Mouse (Mus musculus) kidney, postnatal 10 days (tissue): Measurements from ENCODE around the gene Reln.

Experiments
- DNase-seq: peaks from one replicate; pipeline ENCODE4 v3.0.0; 2021; ENCODE audit warnings: mixed read lengths

Gene Reln

DNA sequence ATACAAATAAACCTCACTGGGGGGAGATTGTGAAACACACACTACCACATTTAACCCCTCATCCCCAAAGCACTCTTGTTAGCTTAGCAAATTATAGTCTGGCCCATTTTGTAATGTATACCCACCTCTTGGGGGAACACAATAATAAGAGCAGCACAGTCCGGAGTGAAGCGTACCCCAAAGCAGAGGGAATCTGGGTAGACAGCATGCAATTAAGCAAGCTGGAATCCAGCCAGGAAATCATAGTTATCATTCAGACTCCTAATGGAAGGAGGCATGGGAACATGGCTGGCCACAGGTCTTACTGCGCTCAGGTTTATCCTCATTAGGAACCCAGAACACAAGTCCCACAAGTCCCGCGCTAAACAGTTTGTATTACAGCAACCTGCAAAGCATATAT, 249.5 kb downstream of the Reln start:
- DNase-seq, result no peak

DNA sequence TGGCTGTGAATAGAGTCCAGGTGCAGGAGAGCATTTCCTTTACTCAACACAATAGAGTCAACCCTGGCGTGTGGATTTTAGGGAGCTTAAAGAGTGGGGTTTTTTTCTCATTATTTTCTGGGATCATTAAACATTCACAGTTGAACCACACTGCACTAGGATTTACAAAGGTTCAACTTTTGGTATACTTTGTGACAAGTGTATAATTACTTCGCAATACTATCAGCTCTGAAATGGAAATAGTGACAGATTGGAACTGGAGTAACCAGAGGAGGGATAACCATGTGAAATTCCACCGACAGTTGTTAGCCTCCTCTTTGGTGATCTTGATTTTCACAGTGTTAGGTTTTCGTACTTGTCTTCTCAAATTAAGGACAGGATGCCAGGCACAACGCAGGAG, 250.5 kb downstream of the Reln start:
- no peak for DNase-seq

GRCm38 (mm10) chr5:22093157-22093865, 251.2 kb downstream of the Reln start:
- no peak for DNase-seq

DNA sequence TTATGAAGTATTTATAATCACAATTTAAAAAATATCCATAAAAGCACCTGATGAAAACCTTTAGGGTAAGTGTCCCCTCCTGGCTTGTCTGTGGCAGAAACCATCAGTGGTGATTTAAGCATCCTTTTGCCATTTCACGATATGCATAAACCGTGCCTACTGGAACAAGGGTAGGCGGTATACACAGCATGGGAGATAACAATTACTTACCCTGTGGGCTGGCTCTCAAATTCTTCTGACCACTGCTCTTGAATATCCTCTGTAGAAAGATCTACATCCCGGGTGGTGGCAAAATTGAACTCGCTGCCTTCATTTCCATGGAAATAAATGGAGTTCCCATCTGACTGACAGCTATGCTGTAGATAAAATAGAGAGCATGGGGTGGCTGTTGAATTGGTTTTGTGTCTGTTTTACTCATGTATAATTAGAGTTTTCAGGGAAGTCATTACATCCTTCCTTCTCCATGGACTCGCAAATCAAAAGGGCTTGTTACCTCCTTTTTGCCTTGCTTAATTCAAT, 264.0 kb downstream of the Reln start:
- DNase-seq, result no peak

DNA sequence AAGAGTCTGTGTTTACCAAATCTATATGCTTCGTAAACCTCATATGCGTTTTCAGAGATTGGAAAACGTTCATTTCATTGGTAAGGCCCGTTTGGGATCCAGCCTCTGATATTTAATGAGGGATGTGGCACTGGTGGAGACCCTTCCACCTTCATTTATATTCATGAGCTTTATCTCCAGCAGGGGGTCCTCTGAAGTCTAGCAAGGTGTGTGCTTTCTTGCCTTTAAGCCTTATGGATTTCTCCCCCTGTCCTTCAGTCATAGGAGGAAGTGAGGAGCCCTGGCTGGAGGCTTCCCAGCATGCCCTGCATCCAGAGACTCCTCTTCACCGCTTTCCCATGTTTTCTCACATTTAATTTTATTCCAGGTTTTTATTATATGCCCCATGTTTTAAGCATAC, 269.5 kb downstream of the Reln start:
- no peak for DNase-seq

DNA sequence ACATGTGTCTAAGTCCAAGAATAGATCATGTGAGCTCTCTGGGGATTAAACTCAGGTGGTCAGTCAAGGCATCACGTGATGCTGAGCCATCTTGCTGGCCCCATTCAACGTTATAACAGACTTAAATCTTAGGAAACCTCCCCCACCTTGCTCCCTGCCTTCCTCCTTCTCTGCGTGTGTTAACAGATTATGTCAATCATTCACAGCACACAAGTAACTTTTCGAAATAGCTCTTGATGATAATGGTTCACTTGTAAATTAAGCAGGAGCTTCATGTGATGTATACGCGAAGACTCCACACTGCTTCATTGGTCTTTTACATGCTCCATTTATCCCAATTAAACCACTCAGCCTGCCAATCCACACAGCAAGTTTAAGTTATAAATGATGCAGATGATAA, 271.9 kb downstream of the Reln start:
- no peak for DNase-seq

DNA sequence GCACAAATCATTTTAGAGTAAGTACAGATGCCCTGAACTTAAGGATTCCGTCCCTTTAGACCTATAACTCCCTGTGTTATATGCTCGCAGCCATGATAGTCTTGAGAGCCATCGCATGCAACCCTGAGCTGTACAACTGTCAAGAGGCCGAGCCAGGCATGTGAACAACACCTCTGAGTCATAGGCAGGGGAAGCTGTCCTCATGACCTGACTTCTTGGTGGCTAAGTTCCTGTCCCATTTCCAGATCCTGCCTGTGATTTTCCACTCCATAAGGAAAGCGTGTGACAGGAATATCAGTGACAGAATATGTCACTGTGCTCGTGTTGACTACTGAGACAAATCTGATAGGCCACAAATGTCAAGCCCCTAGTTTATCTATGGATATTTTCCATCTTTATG, 285.3 kb downstream of the Reln start:
- DNase-seq, result no peak

DNA sequence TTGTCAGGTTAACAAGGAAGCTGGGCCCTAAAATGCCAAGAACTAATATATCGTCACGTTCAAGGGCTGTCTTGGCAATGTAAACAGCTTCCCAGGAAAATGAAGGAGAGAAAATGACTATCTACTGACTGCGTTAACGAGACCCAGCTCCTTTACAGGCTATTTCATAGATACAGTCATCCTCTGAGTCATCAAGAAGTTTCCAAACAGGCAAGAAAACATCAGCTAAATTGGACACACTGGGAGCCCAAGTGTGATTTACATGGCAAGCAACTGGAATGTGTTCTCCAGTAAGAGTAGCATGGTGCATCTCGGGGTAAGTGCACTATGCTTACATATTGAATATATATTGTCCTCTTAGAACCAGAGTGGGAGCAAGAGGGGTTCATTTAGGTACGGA, 302.7 kb downstream of the Reln start:
- DNase-seq, result no peak

DNA sequence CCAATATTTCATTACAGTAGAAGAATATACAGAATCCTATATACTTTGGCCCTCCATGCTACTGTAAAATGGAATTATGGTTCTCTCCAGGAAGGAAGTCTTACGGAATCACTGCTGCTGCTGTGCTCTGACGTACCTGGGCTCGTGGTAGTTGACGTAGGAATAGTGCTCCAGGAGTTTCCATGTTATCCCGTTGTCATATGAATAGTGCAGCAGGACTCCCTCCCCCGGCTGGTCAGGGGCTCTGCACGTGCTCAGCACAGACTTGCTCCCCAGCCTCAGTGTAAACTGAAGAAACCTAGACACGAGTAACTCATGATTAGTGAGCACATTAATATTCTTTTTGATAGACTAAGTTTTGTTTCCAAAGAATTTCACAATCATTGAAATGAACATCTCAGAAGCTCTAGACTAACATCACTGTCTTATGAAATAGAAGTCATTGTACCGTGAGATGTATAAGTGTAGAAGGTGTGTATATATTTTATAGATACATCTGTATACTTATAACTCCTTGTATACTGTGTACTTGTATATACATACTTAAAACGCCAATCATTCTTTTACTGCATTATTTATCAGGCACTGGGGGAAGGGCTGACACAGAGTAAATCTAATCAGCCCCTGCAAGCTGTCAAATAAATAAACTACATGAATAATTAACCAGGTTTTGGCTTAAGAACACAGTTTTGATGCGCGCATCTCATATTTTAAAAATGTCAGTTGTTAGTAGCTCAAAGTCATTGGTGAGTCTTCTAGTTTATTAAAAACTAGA, 304.9 kb downstream of the Reln start:
- no peak for DNase-seq

DNA sequence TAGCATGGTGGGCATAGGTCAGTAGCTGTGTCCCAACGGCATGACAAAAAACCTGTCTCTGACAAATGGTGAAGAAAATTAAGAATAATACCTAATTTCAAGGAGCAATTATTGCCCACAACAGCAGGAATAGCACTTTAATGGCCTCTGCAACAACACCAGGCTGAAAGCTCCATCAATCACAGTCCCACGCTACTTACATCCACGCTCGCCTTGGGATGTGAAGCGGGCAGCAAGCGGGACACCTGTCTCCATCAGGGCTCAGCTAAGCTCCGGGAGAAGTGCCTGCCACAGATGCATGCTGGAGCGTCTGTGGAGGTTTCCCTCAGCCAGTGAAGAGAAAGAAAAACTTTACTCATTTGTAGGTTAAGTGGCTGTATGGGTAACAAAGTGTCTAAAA, 309.3 kb downstream of the Reln start:
- no peak for DNase-seq

GRCm38 (mm10) chr5:22033039-22033438, 311.5 kb downstream of the Reln start:
- DNase-seq, result no peak

- DNase-seq, result no peak
Measured at GRCm38 (mm10) chr5:22031653-22032052, 312.8 kb downstream of the Reln start.

- no peak for DNase-seq
Measured at GRCm38 (mm10) chr5:22028379-22028778, 316.1 kb downstream of the Reln start.

DNA sequence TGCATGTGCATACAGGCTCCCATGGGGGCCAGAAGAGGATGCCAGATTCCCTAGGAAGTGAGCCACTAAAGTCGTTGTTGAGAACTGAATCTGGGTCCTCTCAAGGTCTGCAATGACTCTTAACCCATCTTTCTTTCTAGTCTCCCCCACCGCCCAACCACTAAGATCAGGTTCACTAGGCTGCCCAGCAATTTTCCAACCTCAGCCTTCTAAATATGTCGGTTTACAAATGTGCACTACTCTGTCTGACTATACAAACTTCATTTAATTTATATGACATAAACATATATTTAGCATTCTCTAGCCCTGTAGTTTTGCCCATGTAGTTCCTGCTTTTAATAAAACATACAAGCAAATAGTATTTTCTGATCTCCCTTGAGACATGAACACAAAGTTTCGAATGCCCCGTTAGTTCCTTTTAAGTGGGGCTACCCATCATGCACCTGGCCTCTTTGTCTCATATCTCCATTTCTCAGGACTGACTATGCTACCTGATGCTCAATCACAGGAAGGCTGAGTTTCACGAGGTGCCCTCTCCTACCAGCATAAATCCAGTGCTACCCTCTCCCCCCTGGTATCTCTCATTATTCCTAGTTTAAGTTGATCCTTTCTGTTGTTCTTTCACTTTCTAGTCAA, 317.1 kb downstream of the Reln start:
- no peak for DNase-seq

- peak; percentile 19 for DNase-seq
Measured at GRCm38 (mm10) chr5:22025746-22026145, 318.8 kb downstream of the Reln start.

DNA sequence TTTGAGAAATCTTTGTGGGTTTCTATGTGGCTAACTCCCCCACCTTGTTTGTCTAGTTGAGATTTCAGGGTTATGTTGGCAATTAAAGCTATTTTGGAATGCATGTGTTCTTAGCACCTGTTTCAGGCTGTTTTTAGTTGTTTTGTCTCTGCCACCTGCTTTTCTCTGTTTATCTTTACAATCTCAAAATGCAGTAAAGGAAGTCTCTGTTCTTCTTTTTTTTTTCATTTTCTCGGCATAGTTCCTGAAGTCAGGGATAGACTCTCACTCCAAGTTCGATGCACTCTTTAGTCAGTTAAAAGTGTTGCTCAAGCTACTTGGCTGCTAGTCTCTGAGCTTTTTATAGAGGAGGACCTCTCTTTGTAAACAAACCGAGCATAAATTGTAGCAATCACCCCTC, 320.4 kb downstream of the Reln start:
- no peak for DNase-seq

DNA sequence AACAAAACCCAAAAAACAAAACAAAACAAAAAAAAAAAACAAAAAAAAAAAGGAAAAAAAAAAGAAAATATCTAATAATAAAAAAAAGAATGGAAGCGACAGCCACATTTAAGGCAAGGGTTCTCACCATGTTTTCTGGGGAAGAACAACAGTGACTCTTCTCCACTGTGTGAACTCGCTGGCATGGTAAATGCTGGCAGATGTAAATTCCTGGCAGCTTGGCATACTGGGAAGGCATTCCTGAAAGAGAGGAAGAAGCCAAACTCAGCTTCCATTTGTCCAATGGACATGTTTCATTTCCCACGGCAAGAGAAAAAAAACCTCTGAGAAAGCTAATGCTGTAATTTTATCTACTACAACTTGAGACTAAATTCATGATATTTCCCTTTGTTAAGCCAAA, 326.6 kb downstream of the Reln start:
- no peak for DNase-seq

DNA sequence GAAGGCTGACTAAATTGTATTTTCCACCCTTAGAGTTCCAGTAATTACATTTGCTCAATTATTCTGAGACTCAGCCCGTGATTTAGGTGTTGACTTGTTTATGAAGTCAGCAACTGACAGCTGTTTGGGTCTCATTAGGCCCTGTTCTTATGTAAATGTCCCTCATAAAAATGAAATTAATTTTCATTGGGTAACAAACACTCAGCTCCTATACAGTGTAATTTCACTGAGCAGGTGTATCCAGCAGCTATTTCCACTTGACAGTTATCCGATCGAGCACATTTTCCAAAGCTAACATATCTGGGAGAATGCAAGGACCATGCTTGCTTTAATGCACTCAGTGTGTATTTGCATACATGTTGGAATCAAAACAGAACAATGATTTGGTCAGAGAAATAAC, 330.0 kb downstream of the Reln start:
- DNase-seq, result no peak

- DNase-seq, result no peak
Measured at GRCm38 (mm10) chr5:22009142-22009541, 335.4 kb downstream of the Reln start.

GRCm38 (mm10) chr5:22007304-22008059, 337.0 kb downstream of the Reln start:
- peak; percentile 9 for DNase-seq

DNA sequence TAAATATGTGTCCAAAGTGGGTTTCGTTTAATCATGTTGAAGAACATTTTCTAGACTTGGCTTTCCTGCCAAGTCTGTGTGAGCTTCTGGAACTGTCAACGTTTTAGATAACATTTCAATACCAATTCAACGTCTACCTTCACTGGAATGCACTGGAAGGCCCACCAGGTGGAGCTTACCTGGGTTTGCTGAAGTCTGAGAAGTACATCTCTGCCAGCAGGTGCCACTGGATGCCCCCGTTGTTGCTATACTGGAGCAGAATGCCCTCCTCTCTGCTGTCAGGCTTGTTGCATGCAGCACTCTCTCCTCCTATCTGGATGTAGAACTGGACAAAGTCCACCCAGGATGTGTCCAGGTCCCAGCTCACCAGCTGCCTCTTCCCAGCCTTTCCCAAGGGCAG, 340.6 kb downstream of the Reln start:
- no peak for DNase-seq

DNA sequence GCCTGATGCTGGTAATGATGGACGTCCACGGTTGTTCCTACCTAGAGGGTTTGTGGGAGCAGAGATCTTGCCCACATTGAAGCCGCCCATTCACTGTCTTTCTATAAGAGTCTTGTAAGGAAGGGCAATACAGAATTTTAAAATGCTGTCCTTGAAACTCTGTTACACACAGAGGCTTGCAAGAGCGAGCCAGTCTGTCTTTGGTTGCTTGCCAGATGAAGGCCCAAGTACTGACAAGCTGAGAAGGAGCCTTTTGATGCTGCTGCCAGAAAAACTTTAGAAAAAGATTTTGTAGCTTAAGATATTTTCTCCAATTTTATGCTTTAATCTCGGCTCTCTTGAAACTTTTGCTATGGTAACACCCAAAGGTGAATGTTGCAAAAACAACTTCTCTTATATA, 356.8 kb downstream of the Reln start:
- DNase-seq, result no peak

DNA sequence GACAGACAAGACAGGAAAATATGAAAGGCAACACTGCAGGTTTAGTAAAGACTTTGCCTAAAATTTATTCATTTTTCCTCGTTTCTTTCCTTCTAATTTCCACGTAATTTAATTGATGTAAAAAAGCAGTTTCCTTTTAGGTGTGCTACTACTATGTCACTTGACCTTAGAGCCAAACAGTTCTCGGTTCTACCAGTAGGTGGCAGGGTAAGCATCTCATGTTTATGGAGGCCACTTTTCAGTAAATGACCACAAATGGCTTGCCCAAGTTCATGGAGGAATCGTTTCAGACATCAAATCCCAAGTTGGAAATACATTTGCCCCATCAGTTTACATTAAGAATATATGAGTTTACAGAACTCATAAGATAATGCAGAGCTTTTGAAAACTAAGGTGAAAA, 358.2 kb downstream of the Reln start:
- DNase-seq, result peak; percentile 63
